Mouse (Mus musculus): ENCODE measurements around the gene Mrtfa. TPM values are rescaled to one million over a fixed set of nuclear protein-coding genes. Genes with fewer than 3 reads are reported as not detected.

Mrtfa gene
- polyA plus RNA-seq, 1 experiment from 2014 or later: 28.3 TPM

DNA sequence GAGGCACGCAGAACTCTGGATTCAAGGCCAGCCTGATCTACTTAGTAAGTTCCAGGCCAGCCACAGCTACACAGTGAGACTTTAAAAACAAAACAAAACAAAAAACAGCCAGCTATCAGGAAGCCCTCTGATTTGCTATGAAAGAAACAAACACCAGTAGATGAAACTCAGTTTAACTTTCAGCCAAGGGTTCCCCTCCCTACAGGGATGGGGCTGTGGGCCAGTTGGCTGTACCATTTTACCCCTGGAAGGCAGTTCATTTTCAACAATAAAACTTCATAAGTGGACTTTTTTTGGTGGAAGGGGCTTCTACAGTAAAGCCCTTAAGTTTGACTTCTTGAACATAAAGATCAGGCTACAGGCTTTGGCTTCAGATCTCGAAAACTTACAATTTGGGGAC lies 1.5 kb downstream of the Mrtfa start:
- no peak for ATAC-seq
- no peak overlapping the region for H3K9ac ChIP-seq (replicated peaks; ENCODE audit: low read depth, low read length)
- H3K36me3 ChIP-seq (ENCODE audit: control insufficient read depth, insufficient read depth): no peaks in the 10 kb centered on the region
- H3K4me2 ChIP-seq (ENCODE audit: low read length): peak overlapping the region; percentile 70
- peak overlapping the region; percentile 99; the same call in 1 of the 2 replicates for H3K4me3 ChIP-seq (replicated peaks; ENCODE audit: low read length)
- H3K27me3 ChIP-seq (replicated peaks; ENCODE audit: control insufficient read depth, insufficient read depth, low read length): no peaks in the 10 kb centered on the region
- WGBS: 91% methylated on average over 2 of the region's 2 CpGs
- peaks cover 21% of the 10 kb centered on the region for H3K4me1 ChIP-seq (replicated peaks; ENCODE audit: control insufficient read depth, insufficient read depth, low read length)
- no peaks in the 10 kb centered on the region for H3K9me3 ChIP-seq (ENCODE audit: control insufficient read depth, low read length)
- H3K27ac ChIP-seq (ENCODE audit: low read length): no peak overlapping the region

DNA sequence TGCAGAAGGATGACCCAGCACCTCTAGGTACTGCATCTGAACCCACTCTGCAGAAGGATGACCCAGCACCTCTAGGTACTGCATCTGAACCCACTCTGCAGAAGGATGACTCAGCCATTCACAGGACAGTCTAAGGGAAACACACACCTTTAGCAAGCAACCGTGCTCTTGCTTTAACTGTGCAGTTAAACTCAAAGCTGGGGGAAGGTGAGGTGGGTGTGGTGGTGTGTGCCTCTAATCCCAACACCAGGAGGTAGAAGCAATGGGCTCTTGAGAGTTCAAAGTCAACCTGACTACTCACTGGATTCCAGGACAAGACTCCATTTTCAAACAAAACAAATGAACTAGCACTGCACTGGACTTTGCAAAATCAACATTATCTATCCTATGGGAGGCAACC lies 5.6 kb downstream of the Mrtfa start:
- Histone ChIP-seq H3K4me1 (replicated peaks; ENCODE audit: control insufficient read depth, insufficient read depth, low read length) (peaks cover 15% of the 10 kb centered on the region), H3K36me3 (ENCODE audit: control insufficient read depth, insufficient read depth) (no peaks in the 10 kb centered on the region), H3K27me3 (replicated peaks; ENCODE audit: control insufficient read depth, insufficient read depth, low read length) (no peaks in the 10 kb centered on the region), H3K4me2 (ENCODE audit: low read length) (no peak overlapping the region), H3K9me3 (ENCODE audit: control insufficient read depth, low read length) (no peaks in the 10 kb centered on the region), H3K9ac (replicated peaks; ENCODE audit: low read depth, low read length) (no peak overlapping the region), H3K27ac (ENCODE audit: low read length) (no peak overlapping the region), H3K4me3 (replicated peaks; ENCODE audit: low read length) (no peak overlapping the region)
- 94% methylated on average over 1 of the region's 1 CpGs for WGBS
- ATAC-seq: no peak

DNA sequence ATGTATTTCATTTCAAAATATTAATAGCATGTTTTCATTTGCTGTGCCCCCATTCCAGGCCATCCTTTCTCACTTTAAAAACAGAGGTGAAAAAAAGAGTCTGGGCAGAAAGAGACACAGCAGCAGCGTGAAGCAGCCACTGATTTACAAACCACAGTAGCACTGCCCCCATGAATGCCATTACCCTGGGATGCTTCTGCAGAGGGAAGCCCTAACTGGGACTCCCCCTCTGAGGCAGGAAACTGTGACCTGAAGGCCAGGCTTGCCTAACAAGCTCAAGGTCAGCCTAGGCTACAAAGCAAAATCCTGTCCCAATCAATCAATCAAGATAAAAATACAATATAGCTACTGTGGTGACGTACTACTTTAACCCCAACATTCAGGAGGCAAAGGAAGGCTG lies 9.3 kb downstream of the Mrtfa start:
- H3K4me3 ChIP-seq (replicated peaks; ENCODE audit: low read length): no peak overlapping the region
- ATAC-seq: no peak
- WGBS: 72% methylated on average over 2 of the region's 2 CpGs

GRCm38 (mm10) chr15:81179523-81179922 lies 11.0 kb downstream of the Mrtfa start:
- no peak overlapping the region for H3K4me3 ChIP-seq (replicated peaks; ENCODE audit: low read length)
- H3K4me2 ChIP-seq (ENCODE audit: low read length): no peak overlapping the region
- 0 out of 2 replicates have a peak, but pooled peaks cover 2% of the 10 kb centered on the region for H3K4me1 ChIP-seq (replicated peaks; ENCODE audit: control insufficient read depth, insufficient read depth, low read length)
- ATAC-seq: no peak
- 84% methylated on average over 2 of the region's 2 CpGs for WGBS
- no peak overlapping the region for H3K27ac ChIP-seq (ENCODE audit: low read length)
- no peaks in the 10 kb centered on the region for H3K27me3 ChIP-seq (replicated peaks; ENCODE audit: control insufficient read depth, insufficient read depth, low read length)
- no peaks in the 10 kb centered on the region for H3K9me3 ChIP-seq (ENCODE audit: control insufficient read depth, low read length)
- no peak overlapping the region for H3K9ac ChIP-seq (replicated peaks; ENCODE audit: low read depth, low read length)
- no peaks in the 10 kb centered on the region for H3K36me3 ChIP-seq (ENCODE audit: control insufficient read depth, insufficient read depth)

More for the DNA sequence above, 9.3 kb downstream of the Mrtfa start:
- Histone ChIP-seq H3K4me2 (ENCODE audit: low read length) (no peak overlapping the region), H3K27me3 (replicated peaks; ENCODE audit: control insufficient read depth, insufficient read depth, low read length) (no peaks in the 10 kb centered on the region), H3K4me1 (replicated peaks; ENCODE audit: control insufficient read depth, insufficient read depth, low read length) (no peaks in the 10 kb centered on the region), H3K27ac (ENCODE audit: low read length) (no peak overlapping the region), H3K36me3 (ENCODE audit: control insufficient read depth, insufficient read depth) (no peaks in the 10 kb centered on the region), H3K9ac (replicated peaks; ENCODE audit: low read depth, low read length) (no peak overlapping the region), H3K9me3 (ENCODE audit: control insufficient read depth, low read length) (no peaks in the 10 kb centered on the region)

DNA sequence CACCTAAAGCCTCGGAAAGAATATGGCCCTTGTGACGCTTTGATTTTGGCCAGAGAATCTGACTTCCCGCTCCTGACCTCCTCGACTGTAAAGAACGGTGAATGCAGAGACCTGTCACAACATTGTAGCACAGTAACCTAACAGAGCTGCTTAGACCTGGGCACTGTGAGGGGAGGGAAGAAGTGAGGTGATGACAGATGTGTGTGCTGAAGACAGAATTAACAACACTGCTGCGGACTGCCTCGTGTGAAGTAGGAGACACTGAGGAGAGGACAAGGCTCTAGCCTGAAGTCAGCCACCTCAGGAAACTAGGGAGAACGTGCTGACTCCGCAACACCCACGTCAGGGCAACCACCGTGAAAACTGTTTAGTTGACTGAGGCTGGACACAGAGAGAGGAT lies 11.9 kb downstream of the Mrtfa start:
- Histone ChIP-seq H3K27me3 (replicated peaks; ENCODE audit: control insufficient read depth, insufficient read depth, low read length) (no peaks in the 10 kb centered on the region), H3K4me2 (ENCODE audit: low read length) (no peak overlapping the region), H3K4me3 (replicated peaks; ENCODE audit: low read length) (no peak overlapping the region), H3K27ac (ENCODE audit: low read length) (no peak overlapping the region), H3K9ac (replicated peaks; ENCODE audit: low read depth, low read length) (no peak overlapping the region), H3K9me3 (ENCODE audit: control insufficient read depth, low read length) (no peaks in the 10 kb centered on the region), H3K4me1 (replicated peaks; ENCODE audit: control insufficient read depth, insufficient read depth, low read length) (0 out of 2 replicates have a peak, but pooled peaks cover 2% of the 10 kb centered on the region), H3K36me3 (ENCODE audit: control insufficient read depth, insufficient read depth) (no peaks in the 10 kb centered on the region)
- WGBS: 80% methylated on average over 11 of the region's 11 CpGs
- ATAC-seq: no peak

GRCm38 (mm10) chr15:81177860-81178259 lies 12.7 kb downstream of the Mrtfa start:
- no peak overlapping the region for H3K4me2 ChIP-seq (ENCODE audit: low read length)
- H3K9ac ChIP-seq (replicated peaks; ENCODE audit: low read depth, low read length): no peak overlapping the region
- H3K4me3 ChIP-seq (replicated peaks; ENCODE audit: low read length): no peak overlapping the region
- no peak overlapping the region for H3K27ac ChIP-seq (ENCODE audit: low read length)
- no peaks in the 10 kb centered on the region for H3K9me3 ChIP-seq (ENCODE audit: control insufficient read depth, low read length)
- 90% methylated on average over 7 of the region's 7 CpGs for WGBS
- no peaks in the 10 kb centered on the region for H3K36me3 ChIP-seq (ENCODE audit: control insufficient read depth, insufficient read depth)
- no peak for ATAC-seq
- no peaks in the 10 kb centered on the region for H3K27me3 ChIP-seq (replicated peaks; ENCODE audit: control insufficient read depth, insufficient read depth, low read length)
- H3K4me1 ChIP-seq (replicated peaks; ENCODE audit: control insufficient read depth, insufficient read depth, low read length): 0 out of 2 replicates have a peak, but pooled peaks cover 2% of the 10 kb centered on the region

GRCm38 (mm10) chr15:81175633-81176032 lies 14.9 kb downstream of the Mrtfa start:
- H3K4me3 ChIP-seq (replicated peaks; ENCODE audit: low read length): no peak overlapping the region
- H3K27ac ChIP-seq (ENCODE audit: low read length): no peak overlapping the region
- H3K4me1 ChIP-seq (replicated peaks; ENCODE audit: control insufficient read depth, insufficient read depth, low read length): 0 out of 2 replicates have a peak, but pooled peaks cover 2% of the 10 kb centered on the region
- no peak for ATAC-seq
- WGBS: 86% methylated on average over 3 of the region's 3 CpGs
- no peak overlapping the region for H3K9ac ChIP-seq (replicated peaks; ENCODE audit: low read depth, low read length)
- H3K36me3 ChIP-seq (ENCODE audit: control insufficient read depth, insufficient read depth): no peaks in the 10 kb centered on the region
- no peak overlapping the region for H3K4me2 ChIP-seq (ENCODE audit: low read length)
- no peaks in the 10 kb centered on the region for H3K9me3 ChIP-seq (ENCODE audit: control insufficient read depth, low read length)
- H3K27me3 ChIP-seq (replicated peaks; ENCODE audit: control insufficient read depth, insufficient read depth, low read length): no peaks in the 10 kb centered on the region

GRCm38 (mm10) chr15:81172259-81172658 lies 18.3 kb downstream of the Mrtfa start:
- Histone ChIP-seq H3K4me3 (replicated peaks; ENCODE audit: low read length) (no peak overlapping the region), H3K4me1 (replicated peaks; ENCODE audit: control insufficient read depth, insufficient read depth, low read length) (0 out of 2 replicates have a peak, but pooled peaks cover 2% of the 10 kb centered on the region), H3K36me3 (ENCODE audit: control insufficient read depth, insufficient read depth) (no peaks in the 10 kb centered on the region), H3K4me2 (ENCODE audit: low read length) (no peak overlapping the region), H3K9ac (replicated peaks; ENCODE audit: low read depth, low read length) (no peak overlapping the region), H3K9me3 (ENCODE audit: control insufficient read depth, low read length) (no peaks in the 10 kb centered on the region), H3K27ac (ENCODE audit: low read length) (no peak overlapping the region), H3K27me3 (replicated peaks; ENCODE audit: control insufficient read depth, insufficient read depth, low read length) (no peaks in the 10 kb centered on the region)
- ATAC-seq: no peak
- 89% methylated on average over 8 of the region's 8 CpGs for WGBS

DNA sequence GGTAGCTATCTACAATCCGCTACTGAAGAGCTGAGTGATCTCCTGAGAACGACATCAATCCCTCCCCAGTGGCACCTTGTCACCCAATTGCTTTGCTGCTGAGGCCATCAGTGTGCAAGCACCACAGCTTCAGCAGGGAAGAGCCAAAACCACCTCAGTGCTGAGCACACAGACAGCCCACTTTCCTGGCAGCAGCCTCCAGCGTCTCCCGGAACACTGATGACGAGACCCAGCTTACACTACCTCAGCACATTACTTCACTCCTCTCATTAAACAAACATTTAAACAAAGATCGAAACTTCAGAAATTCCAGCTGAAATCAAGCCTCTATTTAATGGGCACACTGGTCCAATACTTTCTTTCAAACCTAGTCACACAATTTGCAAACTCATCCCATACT lies 21.8 kb downstream of the Mrtfa start:
- no peak overlapping the region for H3K4me3 ChIP-seq (replicated peaks; ENCODE audit: low read length)
- peaks cover 8% of the 10 kb centered on the region for H3K4me1 ChIP-seq (replicated peaks; ENCODE audit: control insufficient read depth, insufficient read depth, low read length)
- H3K36me3 ChIP-seq (ENCODE audit: control insufficient read depth, insufficient read depth): no peaks in the 10 kb centered on the region
- H3K27me3 ChIP-seq (replicated peaks; ENCODE audit: control insufficient read depth, insufficient read depth, low read length): no peaks in the 10 kb centered on the region
- H3K9me3 ChIP-seq (ENCODE audit: control insufficient read depth, low read length): no peaks in the 10 kb centered on the region
- 65% methylated on average over 6 of the region's 6 CpGs for WGBS
- no peak overlapping the region for H3K9ac ChIP-seq (replicated peaks; ENCODE audit: low read depth, low read length)
- no peak overlapping the region for H3K27ac ChIP-seq (ENCODE audit: low read length)
- H3K4me2 ChIP-seq (ENCODE audit: low read length): no peak overlapping the region
- ATAC-seq: no peak

DNA sequence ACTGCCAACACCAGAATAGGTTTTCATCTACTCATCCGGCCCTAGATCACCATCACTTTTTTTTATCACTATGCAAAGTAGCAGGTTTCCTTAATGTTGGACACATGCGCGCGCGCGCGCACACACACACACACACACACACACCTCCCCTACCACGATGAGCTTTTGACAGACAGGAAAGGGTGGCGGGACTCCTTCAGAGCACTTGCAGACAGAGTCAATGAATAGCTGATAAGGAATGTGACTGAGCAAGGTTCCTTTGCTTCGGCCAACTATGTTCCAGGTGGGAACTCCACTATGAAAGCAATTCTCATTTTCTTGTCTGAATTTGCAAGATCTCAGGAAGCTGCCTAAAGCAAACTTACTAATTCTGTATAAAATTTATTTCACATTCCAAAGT lies 22.7 kb downstream of the Mrtfa start:
- H3K36me3 ChIP-seq (ENCODE audit: control insufficient read depth, insufficient read depth): no peaks in the 10 kb centered on the region
- H3K9me3 ChIP-seq (ENCODE audit: control insufficient read depth, low read length): no peaks in the 10 kb centered on the region
- no peak overlapping the region for H3K4me3 ChIP-seq (replicated peaks; ENCODE audit: low read length)
- WGBS: 95% methylated on average over 10 of the region's 10 CpGs
- no peak for ATAC-seq
- peaks cover 8% of the 10 kb centered on the region for H3K4me1 ChIP-seq (replicated peaks; ENCODE audit: control insufficient read depth, insufficient read depth, low read length)
- H3K27ac ChIP-seq (ENCODE audit: low read length): no peak overlapping the region
- no peak overlapping the region for H3K4me2 ChIP-seq (ENCODE audit: low read length)
- H3K27me3 ChIP-seq (replicated peaks; ENCODE audit: control insufficient read depth, insufficient read depth, low read length): no peaks in the 10 kb centered on the region
- no peak overlapping the region for H3K9ac ChIP-seq (replicated peaks; ENCODE audit: low read depth, low read length)
